Mouse (Mus musculus) megakaryocyte, embryonic 14.5 days (primary cell): ENCODE data around the gene Fbxl18. TPM values are rescaled to one million over a fixed set of nuclear protein-coding genes. Genes with fewer than 3 reads are reported as not detected.

Experiments used
- H3K27me3 ChIP-seq: replicated peaks from 2 replicates; pipeline ENCODE3; 2012; ENCODE audit warnings: inconsistent platforms
- H3K36me3 ChIP-seq: replicated peaks from 2 replicates; pipeline ENCODE3; 2012; ENCODE audit warnings: low read length, inconsistent platforms, mixed read lengths
- H3K4me1 ChIP-seq: 2 replicates; pipeline ENCODE4 v1.6.1; 2012; ENCODE audit warnings: inconsistent platforms
- H3K4me3 ChIP-seq: replicated peaks from 2 replicates; pipeline ENCODE3; 2012; ENCODE audit warnings: moderate library complexity, mild to moderate bottlenecking, inconsistent platforms
- H3K9me3 ChIP-seq: 2 replicates; pipeline ENCODE4 v1.6.1; 2012; ENCODE audit warnings: inconsistent platforms
- FLI1 ChIP-seq: IDR thresholded peaks from 2 replicates; pipeline ENCODE4 v1.6.1; 2012; ENCODE audit warnings: low read length, inconsistent platforms, mixed read lengths
- GATA1 ChIP-seq: IDR thresholded peaks from 3 replicates; pipeline ENCODE4 v1.6.1; 2012; ENCODE audit warnings: mixed read lengths, low read length, inconsistent platforms, borderline replicate concordance
- polyA plus RNA-seq: library from polyadenylated mRNA; stranded (reverse); fragments of >175 nt; gene quantifications from 2 replicates; pipeline ENCODE4 v1.2.3, GENCODE M21; 2012; ENCODE audit warnings: low replicate concordance; ENCODE audit not compliant: insufficient read depth

Gene Fbxl18
- polyA plus RNA-seq, 1 experiment: 4.9 TPM

- peaks cover 24% of the 10 kb centered on the region for H3K9me3 ChIP-seq
- H3K4me3 ChIP-seq: no peak overlapping the region
- TF ChIP-seq FLI1 (no peak), GATA1 (no peak)
- peaks cover 30% of the 10 kb centered on the region for H3K4me1 ChIP-seq
- H3K27me3 ChIP-seq: peaks cover 67% of the 10 kb centered on the region
- no peaks in the 10 kb centered on the region for H3K36me3 ChIP-seq
Measured at GRCm38 (mm10) chr5:142825665-142826064, 69.6 kb downstream of the Fbxl18 start.

- Histone ChIP-seq H3K4me3 (no peak overlapping the region), H3K27me3 (peaks cover 77% of the 10 kb centered on the region), H3K36me3 (no peaks in the 10 kb centered on the region), H3K4me1 (peaks cover 43% of the 10 kb centered on the region), H3K9me3 (peaks cover 16% of the 10 kb centered on the region)
- TF ChIP-seq FLI1: no peak
- no peak for TF ChIP-seq GATA1
Measured at GRCm38 (mm10) chr5:142824091-142824490, 71.1 kb downstream of the Fbxl18 start.

- Histone ChIP-seq H3K9me3 (peaks cover 14% of the 10 kb centered on the region), H3K27me3 (peaks cover 80% of the 10 kb centered on the region), H3K4me3 (peak overlapping the region; percentile 76), H3K36me3 (no peaks in the 10 kb centered on the region), H3K4me1 (peaks cover 50% of the 10 kb centered on the region)
- no peak for TF ChIP-seq GATA1
- TF ChIP-seq FLI1: no peak
Measured at GRCm38 (mm10) chr5:142823096-142824062, 71.8 kb downstream of the Fbxl18 start.

GRCm38 (mm10) chr5:142822286-142823095, 72.7 kb downstream of the Fbxl18 start:
- H3K4me1 ChIP-seq: peaks cover 59% of the 10 kb centered on the region
- TF ChIP-seq GATA1 (no peak), FLI1 (no peak)
- H3K4me3 ChIP-seq: peak overlapping the region; percentile 90
- H3K9me3 ChIP-seq: peaks cover 14% of the 10 kb centered on the region
- peaks cover 89% of the 10 kb centered on the region for H3K27me3 ChIP-seq
- no peaks in the 10 kb centered on the region for H3K36me3 ChIP-seq

- Histone ChIP-seq H3K9me3 (peaks cover 14% of the 10 kb centered on the region), H3K36me3 (no peaks in the 10 kb centered on the region), H3K4me3 (peak overlapping the region; percentile 90), H3K4me1 (peaks cover 65% of the 10 kb centered on the region), H3K27me3 (peaks cover 94% of the 10 kb centered on the region)
- TF ChIP-seq FLI1 (no peak), GATA1 (no peak)
Measured at GRCm38 (mm10) chr5:142821974-142822285, 73.3 kb downstream of the Fbxl18 start.

GRCm38 (mm10) chr5:142821266-142821973, 73.8 kb downstream of the Fbxl18 start:
- Histone ChIP-seq H3K36me3 (no peaks in the 10 kb centered on the region), H3K4me3 (peak overlapping the region; percentile 90), H3K27me3 (peaks cover 94% of the 10 kb centered on the region), H3K4me1 (peaks cover 69% of the 10 kb centered on the region), H3K9me3 (peaks cover 10% of the 10 kb centered on the region)
- no peak for TF ChIP-seq GATA1
- no peak for TF ChIP-seq FLI1

GRCm38 (mm10) chr5:142820276-142821265, 74.7 kb downstream of the Fbxl18 start:
- Histone ChIP-seq H3K9me3 (peaks cover 2% of the 10 kb centered on the region; the same call in 1 of the 2 replicates), H3K4me3 (peak overlapping the region; percentile 90), H3K4me1 (peaks cover 72% of the 10 kb centered on the region), H3K27me3 (peaks cover 94% of the 10 kb centered on the region), H3K36me3 (no peaks in the 10 kb centered on the region)
- TF ChIP-seq GATA1 (no peak), FLI1 (no peak)

- Histone ChIP-seq H3K9me3 (no peaks in the 10 kb centered on the region), H3K4me1 (peaks cover 81% of the 10 kb centered on the region), H3K27me3 (peaks cover 96% of the 10 kb centered on the region), H3K4me3 (peak overlapping the region; percentile 90), H3K36me3 (no peaks in the 10 kb centered on the region)
- TF ChIP-seq FLI1 (no peak), GATA1 (no peak)
Measured at GRCm38 (mm10) chr5:142819385-142820275, 75.6 kb downstream of the Fbxl18 start.
